Mouse (Mus musculus) liver, adult 2 months (tissue): ENCODE data around the gene Cd93.

Experiments
- CTCF ChIP-seq: fragments of 200-500 bp; IDR thresholded peaks from 2 replicates; pipeline ENCODE4 v1.5.1; 2011; ENCODE audit warnings: low read depth, low read length, control low read depth
- POLR2A ChIP-seq: fragments of 200-500 bp; IDR thresholded peaks from 2 replicates; pipeline ENCODE4 v1.6.1; 2011; ENCODE audit warnings: low read length, control low read depth; ENCODE audit not compliant: insufficient read depth; ENCODE audit errors: extremely low read depth

GRCm38 (mm10) chr2:148442172-148442571 lies 1.2 kb downstream of the Cd93 start:
- TF ChIP-seq CTCF (no peak), POLR2A (no peak)
